Mouse (Mus musculus) forebrain, embryonic 13.5 days (tissue): ENCODE results near the gene C77080. TPM values are rescaled to one million over a fixed set of nuclear protein-coding genes. Genes with fewer than 3 reads are reported as not detected.
A peak's percentile ranks its signal among the peaks of the same experiment; 100 is the strongest.

Experiments
- ATAC-seq: fragments of 200-750 bp; cut with Nextera tagmentation; 2 replicates; pipeline ENCODE4 v1.8.0; 2017
- H3K27ac ChIP-seq: fragments of 300-500 bp; sonication (generic); 2 replicates; pipeline ENCODE4 v1.5.1; 2015; ENCODE audit warnings: inconsistent platforms, mild to moderate bottlenecking, moderate library complexity
- H3K27me3 ChIP-seq: fragments of 300-500 bp; sonication (generic); 2 replicates; pipeline ENCODE4 v1.6.1; 2015; ENCODE audit warnings: mild to moderate bottlenecking, inconsistent platforms
- H3K36me3 ChIP-seq: fragments of 300-500 bp; sonication (generic); 2 replicates; pipeline ENCODE4 v1.6.1; 2015; ENCODE audit warnings: mild to moderate bottlenecking, inconsistent platforms; ENCODE audit not compliant: poor library complexity, severe bottlenecking
- H3K4me1 ChIP-seq: fragments of 300-500 bp; sonication (generic); 2 replicates; pipeline ENCODE4 v1.6.1; 2015; ENCODE audit warnings: inconsistent platforms
- H3K4me2 ChIP-seq: fragments of 300-500 bp; sonication (generic); 2 replicates; pipeline ENCODE4 v1.6.1; 2015; ENCODE audit warnings: inconsistent platforms, mild to moderate bottlenecking, moderate library complexity
- H3K4me3 ChIP-seq: fragments of 300-500 bp; sonication (generic); 2 replicates; pipeline ENCODE4 v1.5.1; 2015; ENCODE audit warnings: mild to moderate bottlenecking, inconsistent platforms
- H3K9ac ChIP-seq: fragments of 300-500 bp; sonication (generic); 2 replicates; pipeline ENCODE4 v1.6.1; 2015; ENCODE audit warnings: mild to moderate bottlenecking, inconsistent platforms
- H3K9me3 ChIP-seq: fragments of 300-500 bp; sonication (generic); replicated peaks from 2 replicates; pipeline ENCODE4 v1.6.1; 2016; ENCODE audit warnings: inconsistent platforms
- WGBS: fragments of 180-500 bp; shearing (Covaris S2); methylation state at CpG from one replicate; pipeline ENCODE4 v1.1.7; 2015; 5-methylcytosine and 5-hydroxymethylcytosine counted together
- polyA plus RNA-seq: library from polyadenylated mRNA; unstranded; fragments of >200 nt; fragmentation: Nextera tagmentation; extraction: Ambion mirVana; gene quantifications from 2 replicates; pipeline ENCODE4 v1.2.1, GENCODE M21; 2015

Gene C77080
- polyA plus RNA-seq, 1 experiment from 2014 or later, result 3.8 TPM

GRCm38 (mm10) chr4:129234488-129234887, 26.7 kb downstream of the C77080 start:
- no peak for ATAC-seq
- Histone ChIP-seq H3K4me1 (peaks cover 30% of the 10 kb centered on the region), H3K4me2 (no peak overlapping the region)

GRCm38 (mm10) chr4:129232561-129233360, 28.4 kb downstream of the C77080 start:
- Histone ChIP-seq H3K27ac (no peak overlapping the region), H3K9me3 (no peaks in the 10 kb centered on the region), H3K4me1 (peaks cover 26% of the 10 kb centered on the region), H3K4me3 (no peak overlapping the region), H3K4me2 (no peak overlapping the region), H3K9ac (no peak overlapping the region), H3K27me3 (no peaks in the 10 kb centered on the region), H3K36me3 (no peaks in the 10 kb centered on the region)
- WGBS, result 79% methylated on average over 9 of the region's 9 CpGs
- ATAC-seq, result no peak

More at GRCm38 (mm10) chr4:129234488-129234887, 26.7 kb downstream of the C77080 start:
- Histone ChIP-seq H3K9me3 (no peaks in the 10 kb centered on the region), H3K27ac (no peak overlapping the region), H3K27me3 (no peaks in the 10 kb centered on the region), H3K4me3 (no peak overlapping the region), H3K9ac (no peak overlapping the region), H3K36me3 (no peaks in the 10 kb centered on the region)
- 88% methylated on average over 7 of the region's 7 CpGs for WGBS

GRCm38 (mm10) chr4:129231594-129232450, 29.4 kb downstream of the C77080 start:
- no peak overlapping the region for H3K27ac ChIP-seq
- 68% methylated on average over 12 of the region's 12 CpGs for WGBS
- no peaks in the 10 kb centered on the region for H3K27me3 ChIP-seq
- no peak overlapping the region for H3K4me3 ChIP-seq
- H3K9me3 ChIP-seq, result no peaks in the 10 kb centered on the region
- H3K9ac ChIP-seq, result no peak overlapping the region
- peaks cover 29% of the 10 kb centered on the region for H3K4me1 ChIP-seq
- ATAC-seq, result no peak
- H3K4me2 ChIP-seq, result no peak overlapping the region
- no peaks in the 10 kb centered on the region for H3K36me3 ChIP-seq

- H3K9ac ChIP-seq, result no peak overlapping the region
- WGBS, result 55% methylated on average over 8 of the region's 8 CpGs
- no peak overlapping the region for H3K27ac ChIP-seq
- no peaks in the 10 kb centered on the region for H3K27me3 ChIP-seq
- peaks cover 38% of the 10 kb centered on the region for H3K4me1 ChIP-seq
- no peaks in the 10 kb centered on the region for H3K9me3 ChIP-seq
- H3K4me2 ChIP-seq, result no peak overlapping the region
- H3K4me3 ChIP-seq, result no peak overlapping the region
- H3K36me3 ChIP-seq, result no peaks in the 10 kb centered on the region
- no peak for ATAC-seq
Measured at GRCm38 (mm10) chr4:129230926-129231325, 30.3 kb downstream of the C77080 start.

- peak overlapping the region; percentile 72 for H3K27ac ChIP-seq
- peaks cover 20% of the 10 kb centered on the region for H3K36me3 ChIP-seq
- ATAC-seq, result peak; percentile 29; the same call in 1 of the 2 replicates
- peak overlapping the region; percentile 43 for H3K4me3 ChIP-seq
- peak overlapping the region; percentile 67 for H3K4me2 ChIP-seq
- H3K9me3 ChIP-seq, result no peaks in the 10 kb centered on the region
- H3K27me3 ChIP-seq, result peaks cover 3% of the 10 kb centered on the region; the same call in 1 of the 2 replicates
- peak overlapping the region; percentile 67 for H3K9ac ChIP-seq
- WGBS, result 10% methylated on average over 8 of the region's 8 CpGs
- H3K4me1 ChIP-seq, result peaks cover 57% of the 10 kb centered on the region
Measured at GRCm38 (mm10) chr4:129227985-129228381, 33.2 kb downstream of the C77080 start.

- peaks cover 59% of the 10 kb centered on the region for H3K4me1 ChIP-seq
- H3K4me2 ChIP-seq, result peak overlapping the region; percentile 67
- H3K9me3 ChIP-seq, result no peaks in the 10 kb centered on the region
- peak overlapping the region; percentile 72 for H3K27ac ChIP-seq
- ATAC-seq, result peak; percentile 60
- H3K4me3 ChIP-seq, result peak overlapping the region; percentile 43
- H3K27me3 ChIP-seq, result peaks cover 8% of the 10 kb centered on the region; the same call in 1 of the 2 replicates
- 6% methylated on average over 22 of the region's 22 CpGs for WGBS
- H3K36me3 ChIP-seq, result peaks cover 26% of the 10 kb centered on the region
- peak overlapping the region; percentile 67 for H3K9ac ChIP-seq
Measured at GRCm38 (mm10) chr4:129227170-129227984, 33.8 kb downstream of the C77080 start.

- 17% methylated on average over 5 of the region's 5 CpGs for WGBS
- Histone ChIP-seq H3K9me3 (no peaks in the 10 kb centered on the region), H3K9ac (peak overlapping the region; percentile 67), H3K4me3 (peak overlapping the region; percentile 43), H3K27me3 (peaks cover 10% of the 10 kb centered on the region; the same call in 1 of the 2 replicates), H3K36me3 (peaks cover 34% of the 10 kb centered on the region), H3K27ac (no peak overlapping the region), H3K4me1 (peaks cover 53% of the 10 kb centered on the region), H3K4me2 (peak overlapping the region; percentile 67)
- no peak for ATAC-seq
Measured at GRCm38 (mm10) chr4:129226441-129226963, 34.7 kb downstream of the C77080 start.

GRCm38 (mm10) chr4:129225315-129225714, 35.9 kb downstream of the C77080 start:
- no peak overlapping the region for H3K4me3 ChIP-seq
- ATAC-seq, result no peak
- peaks cover 45% of the 10 kb centered on the region for H3K36me3 ChIP-seq
- peaks cover 10% of the 10 kb centered on the region; the same call in 1 of the 2 replicates for H3K27me3 ChIP-seq
- H3K27ac ChIP-seq, result no peak overlapping the region
- WGBS, result 96% methylated on average over 12 of the region's 12 CpGs
- H3K4me2 ChIP-seq, result no peak overlapping the region
- peaks cover 49% of the 10 kb centered on the region for H3K4me1 ChIP-seq
- H3K9ac ChIP-seq, result no peak overlapping the region
- no peaks in the 10 kb centered on the region for H3K9me3 ChIP-seq

GRCm38 (mm10) chr4:129223421-129224281, 37.6 kb downstream of the C77080 start:
- Histone ChIP-seq H3K4me1 (peaks cover 49% of the 10 kb centered on the region), H3K27me3 (peaks cover 10% of the 10 kb centered on the region; the same call in 1 of the 2 replicates), H3K4me3 (peak overlapping the region; percentile 31), H3K36me3 (peaks cover 61% of the 10 kb centered on the region), H3K27ac (no peak overlapping the region; the same call in 1 of the 2 replicates), H3K4me2 (peak overlapping the region; percentile 62), H3K9me3 (no peaks in the 10 kb centered on the region), H3K9ac (peak overlapping the region; percentile 58)
- ATAC-seq, result peak; percentile 22; the same call in 1 of the 2 replicates
- WGBS, result 34% methylated on average over 41 of the region's 55 CpGs

- H3K4me1 ChIP-seq, result peaks cover 35% of the 10 kb centered on the region
- H3K9ac ChIP-seq, result no peak overlapping the region
- WGBS, result 82% methylated on average over 31 of the region's 31 CpGs
- H3K27me3 ChIP-seq, result peaks cover 10% of the 10 kb centered on the region; the same call in 1 of the 2 replicates
- H3K9me3 ChIP-seq, result no peaks in the 10 kb centered on the region
- peaks cover 75% of the 10 kb centered on the region for H3K36me3 ChIP-seq
- H3K4me2 ChIP-seq, result no peak overlapping the region
- no peak overlapping the region for H3K4me3 ChIP-seq
- no peak for ATAC-seq
- H3K27ac ChIP-seq, result no peak overlapping the region
Measured at GRCm38 (mm10) chr4:129222019-129222925, 38.9 kb downstream of the C77080 start.
